Mouse (Mus musculus) cortical plate, adult 2 months (tissue): ENCODE measurements at regions not wholly inside any gene's neighbourhood (a gene's known extent, or its start where the extent isn't known, plus 50 kb on each side); places are given as distances from the start of the nearest gene placed in this dataset.

ENCODE experiments used
- CTCF ChIP-seq: fragments of 200-500 bp; IDR thresholded peaks from 2 replicates; pipeline ENCODE4 v1.5.1; 2011; ENCODE audit warnings: mild to moderate bottlenecking, control low read depth, low read length; ENCODE audit not compliant: insufficient read depth; ENCODE audit errors: extremely low read depth
- POLR2A ChIP-seq: fragments of 200-500 bp; IDR thresholded peaks from 2 replicates; pipeline ENCODE4 v1.6.1; 2011; ENCODE audit warnings: mild to moderate bottlenecking, low read length, control low read depth; ENCODE audit not compliant: insufficient read depth; ENCODE audit errors: extremely low read depth

GRCm38 (mm10) chr5:46363661-46364060 is 506.2 kb upstream of the Lcorl start:
- TF ChIP-seq CTCF (no peak), POLR2A (no peak)
